Mouse (Mus musculus) common myeloid progenitor, adult 5-6 weeks (primary cell): Measurements from ENCODE around the gene Mdk. TPM values are rescaled to one million over a fixed set of nuclear protein-coding genes. Genes with fewer than 3 reads are reported as not detected.

ENCODE experiments used
- total RNA-seq: library from RNA; stranded (forward); fragments of 200-1000, 187-1606 nt; gene quantifications from 2 replicates; pipeline ENCODE4 v1.2.3, GENCODE M21; 2017

The Mdk gene
- total RNA-seq, 1 experiment from 2014 or later, result not detected

Other genes with a start within 250 kb of the Mdk start
- 8.1 and 9.0 TPM in 2 replicates for gene Atg13, start 221.7 kb downstream of the Mdk start, total RNA-seq
- gene Harbi1, start 221.4 kb downstream of the Mdk start, total RNA-seq, result 12.4 and 14.7 TPM in 2 replicates
- 21.6 and 28.8 TPM in 2 replicates for gene Ambra1, start 202.2 kb downstream of the Mdk start, total RNA-seq
- gene Chrm4, start 5.0 kb downstream of the Mdk start, total RNA-seq, result 0.96 TPM in 1 of 2 replicates, not detected in the other
- 0.49 and 1.5 TPM in 2 replicates for gene Gm9821, start 13.4 kb upstream of the Mdk start, total RNA-seq
- 102 and 117 TPM in 2 replicates for gene Dgkz, start 43.6 kb upstream of the Mdk start, total RNA-seq
- 0.78 TPM in 1 of 2 replicates, not detected in the other for gene Creb3l1, start 92.2 kb upstream of the Mdk start, total RNA-seq
- gene Phf21a, start 160.8 kb upstream of the Mdk start, total RNA-seq, result 40.4 and 47.0 TPM in 2 replicates